Mouse (Mus musculus) neutrophil, adult 5-6 weeks (primary cell): ENCODE measurements around the gene Per3. TPM values are rescaled to one million over a fixed set of nuclear protein-coding genes. Genes with fewer than 3 reads are reported as not detected.

ENCODE experiments used
- ATAC-seq: fragments of 151-379, 151-347 bp; 2 replicates; pipeline ENCODE4 v1.8.0; 2017; ENCODE audit warnings: mild to moderate bottlenecking, moderate TSS enrichment; ENCODE audit not compliant: insufficient number of reproducible peaks, poor library complexity, low FRiP score, severe bottlenecking; ENCODE audit errors: extremely low read depth
- total RNA-seq: library from RNA; stranded (forward); fragments of 200-1000 nt; gene quantifications from 2 replicates; pipeline ENCODE4 v1.2.3, GENCODE M21; 2017

Per3 gene
- 2.3 TPM in 2 replicates for total RNA-seq

GRCm38 (mm10) chr4:151044037-151044943 lies at the start of gene Per3:
TSS of gene Per3 (minus strand) at chr4:151044665.
- peak; percentile 90 for ATAC-seq

- ATAC-seq = no peak
Measured at GRCm38 (mm10) chr4:151089270-151089669, 44.8 kb upstream of the Per3 start, which contains the start of gene Gm13090. TSS of gene Gm13090 (plus strand) at chr4:151089570.

GRCm38 (mm10) chr4:151088819-151089218 lies 44.4 kb upstream of the Per3 start:
- ATAC-seq = no peak

GRCm38 (mm10) chr4:151087358-151087757 lies 42.9 kb upstream of the Per3 start:
- no peak for ATAC-seq

GRCm38 (mm10) chr4:151083027-151083426 lies 38.6 kb upstream of the Per3 start:
- ATAC-seq = no peak

DNA sequence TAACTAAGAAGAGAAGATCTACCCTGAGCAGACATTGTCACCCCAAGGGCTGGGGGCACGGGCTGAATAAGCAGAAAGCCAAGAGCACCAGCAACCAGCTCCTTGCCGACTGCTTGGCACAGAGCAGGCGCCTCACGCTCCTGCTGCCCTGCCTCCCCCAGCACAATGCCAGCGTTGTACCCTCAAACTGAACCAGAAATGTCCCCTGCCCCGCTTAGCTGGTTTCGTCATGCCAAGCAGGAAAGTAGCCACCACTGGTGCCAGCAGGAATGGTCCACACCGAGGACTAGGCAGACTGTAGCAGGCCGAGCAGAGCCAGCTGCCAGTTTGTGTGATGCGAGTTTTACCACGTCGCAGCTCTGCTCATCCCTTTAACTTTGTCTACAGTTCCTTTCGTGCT lies 37.5 kb upstream of the Per3 start:
- ATAC-seq = no peak

GRCm38 (mm10) chr4:151081355-151081754 lies 36.9 kb upstream of the Per3 start:
- ATAC-seq = no peak

- ATAC-seq = no peak
Measured at GRCm38 (mm10) chr4:151074817-151075216, 30.4 kb upstream of the Per3 start.

DNA sequence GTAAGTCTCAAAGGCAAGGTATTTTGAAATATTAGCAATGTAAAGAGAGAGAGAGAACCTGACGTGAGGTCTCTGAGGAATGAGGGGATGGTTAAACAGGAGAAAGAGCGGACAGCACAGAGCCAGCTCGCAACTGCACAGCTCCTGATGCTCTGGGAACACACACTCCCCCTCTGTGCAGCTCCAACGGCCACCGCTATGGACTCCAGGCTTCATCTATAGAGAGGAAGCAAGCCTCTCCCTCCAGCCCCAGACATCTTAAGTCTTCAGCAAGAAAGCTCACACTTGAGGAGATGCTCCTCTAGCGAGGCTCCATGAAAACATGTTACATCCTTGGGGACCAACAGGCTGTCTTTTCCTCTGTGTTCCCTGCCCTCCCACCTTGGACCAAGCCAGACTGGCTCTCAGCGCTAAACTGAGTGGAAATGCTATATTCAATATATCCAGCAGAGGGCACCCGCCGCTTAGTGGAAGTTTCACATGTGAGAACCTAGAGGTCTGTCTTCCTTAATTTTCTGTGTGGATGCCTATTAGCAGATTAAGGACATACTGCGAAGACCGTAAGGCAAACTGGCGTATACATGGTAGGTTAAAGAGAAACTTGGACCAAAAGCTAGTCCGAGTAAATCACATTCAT lies 28.8 kb upstream of the Per3 start:
- ATAC-seq = peak; percentile 77

GRCm38 (mm10) chr4:151070962-151071361 lies 26.5 kb upstream of the Per3 start:
- no peak for ATAC-seq

GRCm38 (mm10) chr4:151068751-151069150 lies 24.3 kb upstream of the Per3 start:
- no peak for ATAC-seq

GRCm38 (mm10) chr4:151059566-151059965 lies 15.1 kb upstream of the Per3 start:
- ATAC-seq = no peak

DNA sequence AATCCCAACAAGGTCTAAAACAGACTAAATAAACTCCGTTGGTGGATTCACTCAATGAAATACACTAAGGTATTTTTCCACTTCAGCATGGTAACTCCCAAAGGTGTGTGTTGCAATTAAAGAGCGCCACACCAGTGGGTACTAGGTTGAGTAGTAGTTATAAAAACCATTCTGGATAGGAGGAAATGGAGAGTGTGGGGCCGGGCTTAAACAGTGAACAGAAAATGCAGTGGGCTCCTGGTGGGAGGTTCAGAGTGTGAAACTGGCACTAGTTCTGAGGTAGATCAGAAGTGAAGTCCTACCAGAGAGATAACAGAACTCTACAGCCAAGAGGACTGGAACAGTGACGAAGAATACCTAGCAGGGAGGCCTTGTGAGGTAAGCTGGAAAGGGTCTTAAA lies 14.2 kb upstream of the Per3 start:
- ATAC-seq = no peak

DNA sequence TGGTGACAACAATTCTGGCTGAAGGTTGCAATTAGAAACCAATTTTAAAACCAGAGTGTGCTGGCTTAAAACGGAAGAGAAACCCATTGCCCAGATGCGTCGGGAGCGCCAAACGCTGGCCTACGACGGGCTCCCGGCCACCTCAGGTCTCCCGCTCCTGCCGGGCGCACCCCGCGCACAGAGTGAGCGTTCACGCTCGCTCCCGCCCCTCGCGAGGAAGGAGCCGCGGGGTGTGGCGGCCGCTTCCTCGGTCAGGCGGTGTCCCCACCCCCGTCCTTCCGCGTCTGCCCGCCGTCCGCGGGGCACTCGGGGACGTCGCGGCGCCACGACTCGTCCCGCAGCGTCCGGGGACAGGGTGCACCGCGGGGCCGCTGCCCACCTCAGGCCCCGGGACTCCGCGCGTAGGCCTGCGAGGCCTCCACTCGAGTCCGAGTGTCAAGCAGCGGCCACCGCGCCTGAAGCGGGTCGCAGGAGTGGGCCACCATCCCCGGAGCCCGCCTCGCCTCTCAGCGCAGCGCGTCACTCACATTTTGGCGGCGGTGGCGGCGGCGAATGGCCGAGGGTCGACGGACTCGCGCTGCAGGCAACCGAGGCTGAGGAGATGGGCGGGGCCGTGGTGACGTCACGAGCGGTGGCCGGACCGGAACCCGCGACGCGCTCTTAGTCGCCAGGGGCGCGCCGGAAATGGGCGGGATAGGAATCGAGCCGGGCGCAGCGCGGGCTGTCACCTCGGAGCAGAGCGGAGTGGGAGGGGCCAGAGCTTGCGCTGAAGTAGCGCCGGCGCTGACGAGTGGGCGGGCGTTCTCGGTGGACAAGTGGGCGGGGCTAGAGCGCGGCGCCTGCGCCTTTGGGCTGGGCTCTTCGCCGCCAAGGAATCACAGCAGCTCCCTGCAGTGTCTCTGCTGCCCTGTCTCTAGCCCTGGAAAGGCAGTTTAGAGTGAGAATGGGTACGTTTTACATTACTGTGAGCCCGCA lies 13.2 kb upstream of the Per3 start, which contains the start of gene Vamp3:
Gene Vamp3 (minus strand): TSS at position 617 of the 975 bp plus-strand sequence.
- peak; percentile 98 for ATAC-seq

DNA sequence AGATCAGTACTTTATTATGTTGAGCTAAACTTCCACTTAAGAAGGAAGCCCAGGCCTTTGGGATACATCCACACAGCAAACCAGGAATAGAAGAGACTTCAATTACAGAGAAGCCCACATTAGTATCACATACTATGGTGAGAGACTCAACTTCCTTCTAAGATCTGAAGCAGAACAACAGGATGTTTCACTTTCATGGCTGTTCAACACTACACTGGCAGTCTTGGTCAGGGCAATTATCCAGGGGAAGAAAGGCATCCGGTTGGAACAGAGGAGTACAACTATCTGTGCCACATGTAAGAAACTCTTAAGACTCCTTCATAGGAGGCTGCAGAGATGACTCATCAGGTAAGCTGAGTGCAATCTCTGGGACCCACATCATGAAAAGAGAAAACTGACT lies 6.7 kb upstream of the Per3 start:
- ATAC-seq = no peak

GRCm38 (mm10) chr4:151046524-151046923 lies 2.1 kb upstream of the Per3 start:
- no peak for ATAC-seq

DNA sequence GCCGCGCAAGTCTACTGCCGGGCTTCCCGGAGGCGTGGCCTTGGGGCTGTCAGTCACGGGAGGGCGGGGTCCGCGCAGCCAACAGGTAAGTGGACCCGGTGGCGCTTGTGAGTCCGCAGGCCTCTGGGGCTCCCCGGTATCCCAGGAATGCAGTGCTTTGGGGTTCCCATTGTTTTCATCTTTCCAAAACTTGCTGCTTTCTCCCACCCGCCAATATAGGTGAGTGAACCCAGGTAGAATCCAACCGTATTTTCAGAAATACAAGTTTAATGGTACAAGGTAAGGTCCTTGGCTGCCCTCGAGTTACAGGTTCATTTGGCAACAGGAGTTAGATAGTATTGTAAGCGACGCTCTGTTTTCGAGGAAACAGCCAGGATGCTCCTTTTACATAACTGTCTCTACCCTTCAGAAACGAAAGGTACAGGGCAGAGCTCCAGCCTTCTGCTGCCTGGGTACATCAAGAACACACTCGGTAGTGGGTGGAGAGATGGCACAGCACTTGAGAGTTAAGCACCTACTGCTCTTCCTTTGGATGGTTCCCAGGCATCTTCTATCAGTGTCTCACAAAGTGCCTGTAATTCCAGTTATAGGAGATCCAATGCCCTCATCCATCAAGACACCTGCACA lies 592 bp upstream of the Per3 start:
- no peak for ATAC-seq

- no peak for ATAC-seq
Measured at GRCm38 (mm10) chr4:151043281-151043680, 1.2 kb downstream of the Per3 start.

DNA sequence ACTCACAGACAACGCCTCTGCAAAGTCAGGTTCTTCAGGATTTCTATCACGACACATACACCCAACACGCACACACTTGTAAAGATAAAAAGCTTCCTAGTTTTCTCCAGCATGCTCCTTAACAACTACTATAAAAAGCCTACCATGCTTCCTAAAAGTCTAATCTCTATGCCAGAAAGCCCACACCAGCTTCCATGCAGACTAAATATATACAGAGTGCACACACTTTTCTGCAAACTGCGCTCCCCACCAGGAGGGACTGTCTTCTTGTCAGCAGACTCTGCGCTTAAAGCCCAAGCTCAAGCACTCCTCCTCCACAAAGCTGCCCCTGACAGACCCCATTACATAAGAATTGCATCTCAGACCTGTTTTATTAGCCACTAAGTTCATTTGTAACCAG lies 3.0 kb downstream of the Per3 start:
- no peak for ATAC-seq
